Mouse (Mus musculus): ENCODE data around the gene Rrp8. TPM values are rescaled to one million over a fixed set of nuclear protein-coding genes. Genes with fewer than 3 reads are reported as not detected.

The Rrp8 gene
- polyA plus RNA-seq (2012; ENCODE audit: insufficient read depth, insufficient read length, missing spikeins): 5.7 and 11.3 TPM in 2 replicates

DNA sequence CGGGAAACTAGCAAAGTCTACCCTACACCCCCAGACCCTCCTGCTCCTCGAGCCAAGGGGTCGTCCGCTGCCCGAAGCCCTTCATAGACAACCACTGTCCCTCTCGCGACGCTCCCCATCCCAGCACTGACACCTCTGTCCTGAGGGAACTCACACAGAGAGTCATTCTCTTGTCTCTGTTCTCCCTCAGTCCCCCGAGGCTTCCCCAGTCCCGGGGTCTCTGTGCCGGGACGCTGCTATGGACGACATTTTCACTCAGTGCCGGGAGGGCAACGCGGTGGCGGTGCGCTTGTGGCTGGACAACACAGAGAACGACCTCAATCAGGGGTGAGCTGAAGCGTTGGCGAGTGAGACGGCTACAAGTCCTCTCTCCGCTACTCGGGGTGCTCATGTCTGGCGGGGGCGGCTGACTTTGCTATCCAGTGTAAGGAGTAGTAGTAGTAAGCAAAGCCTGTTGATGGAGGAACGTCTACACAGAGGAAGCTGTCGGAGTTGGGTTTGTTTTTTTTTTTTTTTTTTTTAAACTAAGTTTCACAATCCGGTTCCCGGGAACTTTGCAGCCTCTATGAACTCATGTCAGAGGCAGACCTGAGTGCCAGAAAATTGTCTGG lies at the start of gene Rrp8:
TSS of gene Rrp8 (minus strand) at position 475 of the 611 bp plus-strand sequence.
- Histone ChIP-seq H3K4me1 (ENCODE audit: control insufficient read depth, insufficient read depth, insufficient read length, low read length) (peaks cover 6% of the 10 kb centered on the region; the same call in 1 of the 2 replicates), H3K4me3 (ENCODE audit: insufficient read depth, low read depth, low read length) (peak within 1 kb of the TSS; percentile 89), H3K27ac (replicated peaks; ENCODE audit: low read depth, low read length) (peak within 1 kb of the TSS; percentile 97)

DNA sequence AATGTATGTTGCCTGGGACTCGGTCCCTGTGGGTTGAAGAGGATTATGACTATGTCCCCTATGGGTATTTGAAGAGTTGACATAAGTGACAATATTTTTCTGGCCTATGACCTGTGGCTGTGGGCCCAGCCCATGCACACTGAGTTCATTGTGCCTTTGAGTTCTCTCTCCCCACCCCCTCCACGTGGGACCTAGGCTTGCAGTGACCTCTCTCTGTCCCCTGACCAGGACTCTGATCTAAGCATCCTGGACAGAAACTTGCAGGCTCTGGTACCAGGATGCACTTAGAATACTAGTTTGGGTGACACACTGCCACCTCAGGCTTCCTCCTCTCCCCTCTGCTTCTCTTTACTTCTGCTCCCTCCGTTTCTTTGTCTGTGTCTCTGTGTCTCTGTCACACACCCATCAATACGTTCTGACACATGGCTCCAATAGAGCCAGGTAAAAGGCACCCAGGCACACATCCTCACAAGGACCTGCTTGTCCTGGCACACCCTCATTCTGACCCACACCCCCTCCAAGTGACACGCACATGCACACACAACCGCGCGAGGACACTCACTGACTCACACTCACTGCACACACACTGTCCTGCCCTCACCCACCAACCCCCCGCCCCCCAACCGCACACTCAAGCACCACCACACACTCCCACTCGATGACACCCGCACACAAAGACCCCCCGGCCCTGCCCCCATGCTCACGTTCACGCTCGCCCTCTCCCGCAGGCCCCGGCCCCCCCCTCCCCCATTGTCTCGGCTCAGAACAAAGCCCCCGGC lies 49.5 kb upstream of the Rrp8 start:
- H3K4me3 ChIP-seq (ENCODE audit: insufficient read depth, low read depth, low read length): peak overlapping the region; percentile 70
- peaks cover 9% of the 10 kb centered on the region for H3K4me1 ChIP-seq (ENCODE audit: control insufficient read depth, insufficient read depth, insufficient read length, low read length)
- no peak overlapping the region for H3K27ac ChIP-seq (replicated peaks; ENCODE audit: low read depth, low read length)

DNA sequence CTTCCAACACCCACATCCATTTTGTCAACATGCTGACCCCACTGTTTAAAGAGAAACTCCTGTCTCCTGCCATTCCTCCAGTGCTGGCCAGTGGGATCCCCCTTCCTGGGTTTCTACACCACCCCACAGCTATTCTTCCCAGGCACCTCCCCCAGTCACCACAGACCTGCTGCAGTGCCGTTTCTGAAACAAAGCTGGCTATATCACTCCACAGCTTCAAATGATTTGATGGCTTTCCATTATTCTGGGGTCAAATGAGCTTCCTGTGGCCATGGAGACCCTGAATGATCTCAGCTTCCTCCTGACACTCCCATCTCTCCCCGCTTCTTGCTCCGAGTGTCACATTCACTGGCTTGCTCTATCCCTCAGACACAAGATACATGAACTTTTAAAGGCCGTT lies 47.4 kb upstream of the Rrp8 start:
- Histone ChIP-seq H3K27ac (replicated peaks; ENCODE audit: low read depth, low read length) (peak overlapping the region; percentile 39; the same call in 1 of the 2 replicates), H3K4me1 (ENCODE audit: control insufficient read depth, insufficient read depth, insufficient read length, low read length) (peaks cover 9% of the 10 kb centered on the region), H3K4me3 (ENCODE audit: insufficient read depth, low read depth, low read length) (no peak overlapping the region)

DNA sequence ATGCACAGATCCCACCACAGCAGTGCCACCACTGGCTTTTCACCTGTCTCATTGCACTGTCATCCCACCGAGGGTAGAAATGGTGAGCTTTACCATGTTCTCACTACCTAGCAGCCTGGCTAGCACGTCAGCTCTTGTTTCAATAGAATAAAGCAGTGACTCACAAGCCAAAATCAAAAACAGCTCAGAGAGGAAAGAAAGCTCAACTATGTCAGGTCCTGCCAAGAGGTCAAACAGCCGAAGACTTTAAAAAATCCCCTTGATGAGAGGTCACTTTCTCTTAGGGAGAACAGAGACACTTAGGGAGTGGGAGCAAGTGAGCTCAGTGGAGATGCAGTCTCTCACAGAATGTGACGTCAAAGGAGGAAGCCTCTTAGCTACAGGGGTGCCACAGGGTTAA lies 46.7 kb upstream of the Rrp8 start:
- H3K4me1 ChIP-seq (ENCODE audit: control insufficient read depth, insufficient read depth, insufficient read length, low read length): peaks cover 15% of the 10 kb centered on the region
- no peak overlapping the region for H3K27ac ChIP-seq (replicated peaks; ENCODE audit: low read depth, low read length)
- no peak overlapping the region for H3K4me3 ChIP-seq (ENCODE audit: insufficient read depth, low read depth, low read length)

DNA sequence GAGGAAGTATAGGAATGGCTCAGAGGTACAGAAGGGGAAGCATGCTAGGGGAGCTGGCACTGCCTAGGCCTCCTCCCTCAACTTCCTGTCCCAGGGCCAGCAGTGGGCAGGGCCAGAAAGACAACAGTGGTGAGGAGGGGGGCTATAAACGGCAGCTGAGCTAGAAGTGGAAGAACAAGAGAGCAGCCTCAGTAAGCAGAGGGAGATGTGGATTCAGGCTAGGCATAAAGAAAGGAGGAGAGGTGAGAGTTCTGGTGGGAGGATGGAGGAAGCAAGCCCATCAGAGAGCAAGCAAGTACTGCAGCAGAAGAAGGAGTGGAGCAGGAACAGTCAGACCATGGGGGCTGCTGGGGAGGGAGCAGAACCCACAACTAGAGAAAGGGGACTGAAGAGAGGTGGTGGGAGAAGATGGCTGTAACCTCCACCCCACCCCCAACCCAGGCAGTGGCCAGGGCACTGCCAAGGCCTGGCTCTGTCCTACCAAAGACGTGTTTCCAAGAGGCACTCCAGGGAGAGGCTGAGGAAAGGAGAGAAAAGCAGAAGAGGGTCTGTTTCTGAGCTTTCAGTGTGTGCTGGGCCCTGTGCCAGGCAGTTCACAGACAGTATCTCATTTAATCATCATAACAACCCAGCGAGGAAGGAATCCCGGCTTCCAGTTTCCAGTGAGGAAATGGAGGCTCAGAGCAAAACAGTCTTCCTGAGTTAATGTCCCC lies 41.5 kb upstream of the Rrp8 start:
- peaks cover 20% of the 10 kb centered on the region for H3K4me1 ChIP-seq (ENCODE audit: control insufficient read depth, insufficient read depth, insufficient read length, low read length)
- peak overlapping the region; percentile 82 for H3K27ac ChIP-seq (replicated peaks; ENCODE audit: low read depth, low read length)
- no peak overlapping the region for H3K4me3 ChIP-seq (ENCODE audit: insufficient read depth, low read depth, low read length)

DNA sequence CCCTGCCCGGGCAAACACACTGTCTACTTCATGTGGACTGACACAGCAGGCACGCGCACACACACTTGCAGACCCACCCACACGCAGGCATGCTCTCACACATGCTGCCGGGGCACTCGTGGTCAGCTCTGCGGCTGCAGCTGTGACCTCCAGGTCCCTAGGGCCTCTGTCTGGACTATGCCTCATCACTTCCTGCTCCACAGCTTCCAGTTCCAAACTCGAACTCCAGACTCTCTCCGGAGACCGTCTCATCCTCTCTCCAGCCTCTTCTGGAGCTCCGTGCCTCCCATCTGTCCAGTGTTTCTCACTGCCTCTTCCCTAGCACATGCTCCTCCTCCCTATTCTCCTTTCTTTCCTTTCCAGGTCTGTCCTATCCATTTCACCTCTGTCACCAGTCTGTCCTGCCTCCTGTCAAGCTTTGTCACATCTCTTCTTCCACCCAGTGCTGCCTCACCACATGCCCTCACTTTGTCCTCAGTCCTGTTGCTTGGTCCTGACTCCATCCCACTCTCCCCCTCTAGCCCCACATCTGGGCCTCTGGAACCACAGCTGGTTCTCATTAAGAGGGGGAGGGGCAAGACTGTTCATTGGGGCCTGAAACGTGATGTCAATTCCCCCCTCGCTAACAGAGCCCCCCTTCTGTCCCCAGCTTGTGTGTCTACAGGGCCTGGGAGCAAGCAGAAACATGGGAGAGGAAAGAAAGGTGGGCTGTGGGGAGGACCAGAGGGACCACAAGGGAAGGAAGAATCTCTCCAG lies 40.8 kb upstream of the Rrp8 start:
- H3K4me1 ChIP-seq (ENCODE audit: control insufficient read depth, insufficient read depth, insufficient read length, low read length): peaks cover 19% of the 10 kb centered on the region
- H3K4me3 ChIP-seq (ENCODE audit: insufficient read depth, low read depth, low read length): no peak overlapping the region
- peak overlapping the region; percentile 82 for H3K27ac ChIP-seq (replicated peaks; ENCODE audit: low read depth, low read length)

DNA sequence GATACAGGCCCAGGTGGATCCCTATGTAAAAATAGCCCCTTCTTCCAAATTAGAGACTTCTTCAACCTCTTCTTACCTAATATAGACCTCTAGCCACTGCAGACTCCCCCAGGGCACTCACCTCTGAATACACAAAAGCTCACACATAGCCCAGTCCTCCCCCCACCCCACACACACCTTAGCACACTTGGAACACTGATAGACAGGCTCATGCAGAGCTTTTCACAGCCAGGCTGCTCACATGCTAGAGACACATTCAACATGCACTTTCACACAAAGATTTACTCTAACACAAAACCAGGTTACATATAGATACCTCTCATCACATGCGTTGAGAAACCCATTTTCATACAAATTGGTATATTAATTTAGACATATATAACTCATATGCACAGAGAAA lies 40.1 kb upstream of the Rrp8 start:
- Histone ChIP-seq H3K4me3 (ENCODE audit: insufficient read depth, low read depth, low read length) (no peak overlapping the region), H3K27ac (replicated peaks; ENCODE audit: low read depth, low read length) (no peak overlapping the region), H3K4me1 (ENCODE audit: control insufficient read depth, insufficient read depth, insufficient read length, low read length) (peaks cover 19% of the 10 kb centered on the region)

DNA sequence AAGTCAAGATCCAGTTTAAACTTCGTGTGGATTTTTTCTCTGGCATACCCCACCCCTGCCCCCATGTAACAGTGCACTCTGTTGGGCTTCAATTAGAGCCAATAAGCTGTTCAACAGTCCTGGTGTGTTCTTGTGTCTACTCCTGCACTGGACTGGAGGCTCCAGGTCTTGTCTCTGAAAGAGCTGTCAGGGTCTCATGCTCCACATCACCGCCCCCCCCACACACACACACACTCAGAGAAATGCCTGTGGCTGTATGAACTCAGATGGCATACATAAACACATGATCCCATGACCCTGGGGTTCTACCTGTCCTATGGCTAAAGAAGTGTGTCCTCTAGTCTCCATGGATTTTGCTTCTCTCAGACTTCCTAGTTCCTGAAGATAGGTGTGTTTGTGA lies 38.8 kb upstream of the Rrp8 start:
- H3K4me1 ChIP-seq (ENCODE audit: control insufficient read depth, insufficient read depth, insufficient read length, low read length): peaks cover 19% of the 10 kb centered on the region
- no peak overlapping the region for H3K27ac ChIP-seq (replicated peaks; ENCODE audit: low read depth, low read length)
- no peak overlapping the region for H3K4me3 ChIP-seq (ENCODE audit: insufficient read depth, low read depth, low read length)

DNA sequence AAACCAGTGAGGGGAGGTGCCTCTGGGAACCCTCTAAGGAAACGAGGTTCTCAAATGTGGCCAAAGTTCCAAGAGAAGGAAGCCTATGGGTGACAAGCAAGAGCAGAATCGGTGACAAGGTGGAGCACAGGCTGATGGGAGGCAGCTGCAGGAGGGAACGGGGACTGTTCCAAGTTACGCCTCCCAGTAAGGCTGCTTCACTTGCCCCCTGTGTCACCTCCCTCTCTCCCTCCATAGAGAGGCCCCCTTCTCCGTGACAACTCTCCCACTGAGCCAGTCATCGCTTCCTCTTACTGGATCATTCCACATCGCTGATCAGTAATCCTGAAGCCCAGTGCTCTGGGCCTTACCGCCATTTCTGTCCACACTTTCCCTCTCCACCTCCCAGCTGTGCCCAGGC lies 37.5 kb upstream of the Rrp8 start:
- peaks cover 23% of the 10 kb centered on the region for H3K4me1 ChIP-seq (ENCODE audit: control insufficient read depth, insufficient read depth, insufficient read length, low read length)
- H3K27ac ChIP-seq (replicated peaks; ENCODE audit: low read depth, low read length): no peak overlapping the region

DNA sequence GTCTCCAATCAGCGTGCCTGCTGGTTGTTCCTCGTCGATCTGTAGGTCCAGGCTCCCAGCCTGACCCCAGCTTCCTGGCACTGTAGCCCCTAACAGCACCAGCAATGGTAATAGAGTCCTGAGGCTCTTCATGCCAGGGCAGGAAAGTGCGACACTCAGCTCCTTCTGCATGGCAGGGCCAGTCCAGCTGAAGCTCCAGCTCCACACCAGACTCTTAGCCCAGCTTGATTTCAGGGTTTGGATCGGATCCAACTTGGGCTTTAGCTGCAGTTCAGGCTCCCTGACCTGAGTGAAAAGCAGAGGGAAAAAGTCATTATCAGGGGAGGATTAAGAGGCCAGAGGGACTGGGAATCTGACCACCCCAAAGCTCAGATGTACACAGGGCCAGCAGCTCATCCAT lies 35.9 kb upstream of the Rrp8 start:
- Histone ChIP-seq H3K4me1 (ENCODE audit: control insufficient read depth, insufficient read depth, insufficient read length, low read length) (peaks cover 13% of the 10 kb centered on the region), H3K4me3 (ENCODE audit: insufficient read depth, low read depth, low read length) (no peak overlapping the region), H3K27ac (replicated peaks; ENCODE audit: low read depth, low read length) (no peak overlapping the region)

More for the DNA sequence above, 37.5 kb upstream of the Rrp8 start:
- no peak overlapping the region for H3K4me3 ChIP-seq (ENCODE audit: insufficient read depth, low read depth, low read length)

DNA sequence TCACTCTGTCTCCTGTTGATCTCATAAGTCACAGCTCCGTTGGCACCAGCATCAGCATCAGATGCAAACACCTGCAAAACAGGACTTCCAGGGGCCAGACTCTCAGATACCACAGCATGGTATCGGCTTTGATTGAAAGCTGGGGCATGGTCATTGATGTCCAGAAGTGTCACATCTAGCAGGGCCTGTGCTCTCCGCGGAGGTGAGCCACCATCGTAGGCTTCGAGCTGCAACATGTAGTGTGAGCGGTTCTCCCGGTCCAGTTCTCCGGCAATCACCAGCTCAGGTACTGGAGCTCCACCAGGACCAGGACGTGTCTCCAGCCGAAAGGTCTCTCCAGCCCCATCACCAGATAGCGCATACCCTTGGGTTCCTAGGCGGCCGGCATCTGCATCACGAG lies 35.1 kb upstream of the Rrp8 start:
- Histone ChIP-seq H3K27ac (replicated peaks; ENCODE audit: low read depth, low read length) (no peak overlapping the region), H3K4me1 (ENCODE audit: control insufficient read depth, insufficient read depth, insufficient read length, low read length) (peaks cover 14% of the 10 kb centered on the region), H3K4me3 (ENCODE audit: insufficient read depth, low read depth, low read length) (no peak overlapping the region)

DNA sequence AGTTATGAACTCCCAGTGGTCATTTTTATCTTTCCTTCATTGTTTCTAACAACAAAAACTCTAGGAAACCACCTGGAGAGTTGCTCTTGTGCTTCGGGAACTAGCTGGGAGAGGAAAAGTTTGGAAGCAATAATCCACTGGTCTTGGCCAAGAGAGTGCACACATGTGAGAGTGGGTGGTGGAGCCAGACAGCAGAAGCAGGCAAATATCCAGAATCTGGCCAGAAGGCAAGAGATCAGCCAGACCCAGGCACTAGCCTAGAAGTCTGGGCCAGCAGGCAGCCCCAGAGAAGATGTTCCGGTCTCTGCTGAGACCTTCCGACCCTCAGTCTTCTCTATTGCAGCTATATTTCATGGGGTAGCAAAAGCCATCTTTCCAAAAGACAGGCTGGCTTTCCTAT lies 32.8 kb upstream of the Rrp8 start:
- Histone ChIP-seq H3K4me1 (ENCODE audit: control insufficient read depth, insufficient read depth, insufficient read length, low read length) (peaks cover 12% of the 10 kb centered on the region), H3K27ac (replicated peaks; ENCODE audit: low read depth, low read length) (no peak overlapping the region), H3K4me3 (ENCODE audit: insufficient read depth, low read depth, low read length) (no peak overlapping the region)

DNA sequence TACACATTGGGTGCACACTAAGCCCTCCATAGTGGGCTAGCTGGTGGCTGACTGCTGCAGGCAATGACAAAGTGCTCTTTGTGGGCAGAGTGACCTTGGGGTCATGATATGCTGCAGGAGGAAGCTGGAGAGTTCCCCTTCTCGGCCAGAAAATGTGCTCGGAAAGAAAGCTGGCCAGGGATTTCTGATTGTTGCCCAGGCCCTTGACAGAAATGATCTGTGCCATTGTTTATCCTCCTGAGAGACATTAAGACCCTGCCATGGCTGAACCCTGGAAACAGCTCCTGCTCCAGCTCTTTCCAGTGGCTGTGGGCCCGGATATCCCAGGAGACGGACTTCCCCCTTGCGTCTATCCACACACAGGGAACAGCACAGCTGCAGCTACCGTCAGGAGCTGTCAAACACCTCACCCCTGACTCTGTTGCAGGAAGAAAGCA lies 30.6 kb upstream of the Rrp8 start:
- Histone ChIP-seq H3K4me3 (ENCODE audit: insufficient read depth, low read depth, low read length) (no peak overlapping the region), H3K27ac (replicated peaks; ENCODE audit: low read depth, low read length) (peak overlapping the region; percentile 6; the same call in 1 of the 2 replicates), H3K4me1 (ENCODE audit: control insufficient read depth, insufficient read depth, insufficient read length, low read length) (peaks cover 14% of the 10 kb centered on the region)

DNA sequence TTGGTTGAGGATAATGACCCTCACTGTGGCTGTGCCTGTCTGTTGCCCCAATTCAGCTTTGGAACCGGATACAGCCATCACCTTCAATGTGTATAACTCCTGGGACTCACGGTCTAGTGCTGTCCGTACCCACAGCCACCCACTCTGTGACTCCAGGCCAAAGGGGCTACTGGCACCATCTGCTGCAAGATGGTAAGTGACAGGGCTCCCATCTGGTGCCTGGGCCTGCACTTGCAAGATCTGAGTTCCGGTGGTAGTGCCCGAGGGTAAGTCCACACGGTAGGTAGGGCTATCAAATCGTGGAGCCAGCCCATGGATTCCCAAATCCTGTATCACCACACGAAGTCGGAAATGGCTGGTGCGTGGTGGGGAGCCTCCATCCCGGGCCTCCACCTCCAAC lies 27.1 kb upstream of the Rrp8 start:
- no peak overlapping the region for H3K27ac ChIP-seq (replicated peaks; ENCODE audit: low read depth, low read length)
- H3K4me1 ChIP-seq (ENCODE audit: control insufficient read depth, insufficient read depth, insufficient read length, low read length): peaks cover 9% of the 10 kb centered on the region
- no peak overlapping the region for H3K4me3 ChIP-seq (ENCODE audit: insufficient read depth, low read depth, low read length)
